Mouse (Mus musculus): ENCODE data around the gene Stk39. TPM values are rescaled to one million over a fixed set of nuclear protein-coding genes. Genes with fewer than 3 reads are reported as not detected.

Stk39 gene
- polyA plus RNA-seq, 1 experiment from 2014 or later: 20.0 TPM

DNA sequence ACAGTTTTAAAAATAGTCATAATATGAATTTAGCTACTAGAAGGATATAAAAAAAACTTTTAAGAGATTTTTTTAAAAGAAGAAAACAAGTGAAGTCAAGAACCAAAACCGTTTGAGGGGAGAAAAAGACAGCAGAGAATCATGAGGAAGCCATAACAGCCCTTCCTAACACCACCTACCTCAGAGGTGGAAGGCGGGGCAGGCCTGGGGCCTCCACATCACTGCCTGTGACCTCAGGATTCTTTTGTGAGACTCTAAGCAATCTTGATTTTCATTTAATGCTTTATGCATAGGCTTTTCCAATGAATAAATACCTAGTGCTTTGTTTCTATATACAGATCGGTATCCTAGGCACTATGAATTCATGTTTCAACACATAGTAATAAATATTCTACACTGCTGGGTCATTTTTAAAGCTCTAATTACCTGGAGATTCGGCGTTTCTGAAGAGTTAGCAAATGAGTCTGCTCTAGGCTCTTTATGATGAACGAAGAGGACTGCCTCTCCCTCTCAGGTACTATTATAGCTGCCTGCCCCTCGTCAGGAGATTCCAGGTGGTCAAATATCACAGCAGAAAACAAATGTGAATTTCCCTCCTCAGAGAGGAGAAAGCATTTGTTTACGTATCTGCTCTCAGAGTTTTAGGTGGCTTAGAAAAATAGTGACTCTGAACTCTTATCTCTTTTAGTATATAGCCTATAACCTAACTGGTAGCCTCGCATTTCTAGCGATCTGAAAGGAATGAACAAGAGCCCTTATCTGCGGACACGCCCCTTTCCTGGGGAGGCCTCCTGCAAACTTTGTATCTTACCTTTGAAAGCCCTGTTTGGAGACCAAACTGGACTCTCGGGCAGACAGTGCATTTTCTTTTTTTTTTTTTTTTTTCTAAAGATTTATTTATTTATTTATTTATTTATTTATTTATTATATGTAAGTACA, 78.2 kb downstream of the Stk39 start:
- 76% methylated on average over 13 of the region's 13 CpGs for WGBS
- no peak for ATAC-seq (replicated peaks; ENCODE audit: low FRiP score)
- Histone ChIP-seq H3K27me3 (no peaks in the 10 kb centered on the region), H3K4me3 (replicated peaks) (no peak overlapping the region), H3K36me3 (peaks cover 23% of the 10 kb centered on the region), H3K9me3 (replicated peaks) (no peaks in the 10 kb centered on the region), H3K4me2 (no peak overlapping the region), H3K9ac (no peak overlapping the region), H3K27ac (no peak overlapping the region), H3K4me1 (0 out of 2 replicates have a peak, but pooled peaks cover 1% of the 10 kb centered on the region)

DNA sequence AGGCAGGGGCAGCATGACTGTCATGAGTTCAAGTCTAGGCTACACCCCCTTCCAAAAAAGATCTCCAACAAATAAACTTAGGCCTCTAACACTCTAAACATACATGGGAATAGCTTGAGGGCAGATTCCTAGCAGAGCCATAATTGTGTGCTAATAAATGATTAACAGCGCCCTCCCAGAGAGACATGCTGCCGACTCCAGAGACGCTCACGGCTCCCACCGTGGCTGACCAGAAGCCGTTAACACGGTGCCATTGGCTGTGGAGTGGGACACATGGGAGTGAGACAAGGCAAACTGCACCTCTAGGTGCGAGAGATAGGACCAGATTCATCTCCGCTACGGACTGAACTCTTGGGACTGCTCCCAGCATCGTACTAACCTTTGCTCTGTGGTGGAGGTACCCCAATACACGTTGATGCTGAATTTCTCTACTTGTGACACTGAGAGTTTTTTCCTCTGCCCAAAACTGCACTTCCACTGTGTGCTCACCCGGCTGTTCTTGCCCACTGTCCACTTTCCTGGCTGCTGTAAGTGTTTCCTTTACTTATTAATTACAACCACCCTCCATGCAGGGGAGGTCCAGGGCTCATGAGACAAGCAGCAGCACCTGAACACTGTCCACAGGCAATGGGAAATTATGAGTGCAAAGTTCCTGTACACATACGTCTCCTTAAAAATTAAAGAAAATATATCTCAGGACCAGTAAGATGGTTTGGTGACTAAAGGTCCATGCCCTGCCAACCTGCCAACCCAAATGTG, 84.1 kb downstream of the Stk39 start:
- H3K4me2 ChIP-seq: peak overlapping the region; percentile 12; the same call in 1 of the 2 replicates

DNA sequence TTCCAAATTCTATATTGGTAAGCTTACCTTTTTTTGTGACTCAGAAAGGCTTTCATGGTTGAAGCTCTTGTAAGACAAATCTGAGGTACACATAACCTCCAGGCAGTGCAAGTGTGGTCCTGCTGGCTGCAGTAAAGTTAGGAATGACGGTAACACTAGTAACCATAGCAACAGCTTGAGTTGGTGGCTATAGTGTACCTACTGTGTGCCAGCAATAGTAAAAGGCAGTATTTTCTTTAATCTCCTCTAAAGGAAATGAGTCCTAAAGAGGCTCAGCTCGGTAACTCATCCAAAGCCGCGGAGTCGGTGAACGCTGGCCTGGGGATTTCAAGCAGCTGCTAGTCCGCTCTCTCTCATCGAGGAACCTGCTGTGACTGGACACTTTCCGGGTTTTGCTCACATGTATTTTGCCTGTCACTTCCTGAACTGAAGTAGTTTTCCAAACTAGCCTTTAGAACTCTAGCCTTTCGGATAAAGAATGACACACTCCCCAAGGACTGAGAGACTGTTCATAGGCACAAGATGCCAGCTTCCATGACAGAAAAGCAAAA, 85.7 kb downstream of the Stk39 start:
- peaks cover 16% of the 10 kb centered on the region; the same call in 1 of the 2 replicates for H3K36me3 ChIP-seq
- no peak for ATAC-seq (replicated peaks; ENCODE audit: low FRiP score)
- H3K4me2 ChIP-seq: no peak overlapping the region
- H3K27me3 ChIP-seq: no peaks in the 10 kb centered on the region
- 60% methylated on average over 10 of the region's 10 CpGs for WGBS
- peaks cover 54% of the 10 kb centered on the region for H3K4me1 ChIP-seq
- no peak overlapping the region for H3K9ac ChIP-seq
- no peaks in the 10 kb centered on the region for H3K9me3 ChIP-seq (replicated peaks)
- H3K4me3 ChIP-seq (replicated peaks): no peak overlapping the region
- peak overlapping the region; percentile 42; the same call in 1 of the 2 replicates for H3K27ac ChIP-seq

More for the DNA sequence above, 84.1 kb downstream of the Stk39 start:
- H3K27ac ChIP-seq: peak overlapping the region; percentile 76
- no peak overlapping the region for H3K4me3 ChIP-seq (replicated peaks)
- H3K9me3 ChIP-seq (replicated peaks): no peaks in the 10 kb centered on the region
- no peak overlapping the region for H3K9ac ChIP-seq
- peaks cover 16% of the 10 kb centered on the region for H3K36me3 ChIP-seq
- ATAC-seq (replicated peaks; ENCODE audit: low FRiP score): peak; percentile 68
- H3K27me3 ChIP-seq: no peaks in the 10 kb centered on the region
- WGBS: 68% methylated on average over 14 of the region's 14 CpGs
- H3K4me1 ChIP-seq: peaks cover 38% of the 10 kb centered on the region

DNA sequence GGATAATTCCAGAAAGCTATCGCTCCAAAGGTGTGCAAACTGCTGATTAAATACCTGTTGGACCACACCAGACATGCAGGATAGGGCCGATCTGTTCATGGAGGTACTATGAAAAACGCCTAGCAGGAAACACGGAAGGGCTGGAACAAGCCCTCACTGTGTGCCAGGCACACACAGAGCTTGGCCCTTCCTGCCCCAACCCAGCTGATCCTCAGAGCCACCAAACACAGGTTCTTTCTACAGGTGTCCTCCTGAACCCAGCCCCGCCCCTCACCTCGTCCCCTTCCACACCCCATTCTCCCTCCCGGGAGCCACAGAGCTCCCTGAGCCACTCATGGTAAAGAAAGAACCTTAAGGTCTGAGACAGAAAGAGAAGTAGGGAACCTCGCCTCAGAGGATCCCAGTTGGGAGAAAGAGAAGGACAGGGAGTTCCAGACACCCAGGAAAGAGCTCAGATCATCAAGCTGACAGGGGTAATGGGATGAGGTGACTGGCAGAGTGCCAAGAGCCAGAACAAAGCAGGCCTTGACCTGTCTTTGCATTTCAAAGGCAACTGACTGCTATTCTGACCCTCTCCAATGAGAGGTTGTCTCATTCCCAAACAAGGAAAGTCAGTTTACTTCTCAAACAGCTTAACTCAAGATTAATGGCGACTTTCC, 86.3 kb downstream of the Stk39 start:
- Histone ChIP-seq H3K4me1 (peaks cover 59% of the 10 kb centered on the region), H3K36me3 (peaks cover 13% of the 10 kb centered on the region; the same call in 1 of the 2 replicates), H3K9me3 (replicated peaks) (no peaks in the 10 kb centered on the region), H3K27me3 (no peaks in the 10 kb centered on the region), H3K27ac (no peak overlapping the region), H3K4me2 (no peak overlapping the region), H3K9ac (no peak overlapping the region), H3K4me3 (replicated peaks) (no peak overlapping the region)
- ATAC-seq (replicated peaks; ENCODE audit: low FRiP score): no peak
- WGBS: 77% methylated on average over 9 of the region's 9 CpGs

DNA sequence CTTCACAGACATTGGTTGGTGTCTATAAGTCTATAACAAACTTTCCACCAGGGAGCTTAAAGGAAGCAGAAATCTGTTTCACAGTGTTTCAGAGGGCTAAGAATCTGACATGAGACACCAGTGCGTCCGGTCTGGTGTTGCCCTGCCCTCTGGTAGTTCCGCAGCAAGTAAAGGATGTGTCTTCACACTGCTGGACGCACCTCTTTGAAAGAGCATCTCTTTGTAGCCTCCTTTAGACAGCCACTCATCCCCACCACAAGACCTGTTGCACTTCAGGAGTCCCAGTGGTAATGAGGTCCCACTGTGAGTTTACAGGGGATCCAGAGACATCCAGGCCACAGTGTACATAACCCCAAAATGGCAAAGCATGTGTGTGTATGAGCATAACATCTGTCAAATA, 88.1 kb downstream of the Stk39 start:
- Histone ChIP-seq H3K4me1 (peaks cover 75% of the 10 kb centered on the region), H3K27ac (no peak overlapping the region)

DNA sequence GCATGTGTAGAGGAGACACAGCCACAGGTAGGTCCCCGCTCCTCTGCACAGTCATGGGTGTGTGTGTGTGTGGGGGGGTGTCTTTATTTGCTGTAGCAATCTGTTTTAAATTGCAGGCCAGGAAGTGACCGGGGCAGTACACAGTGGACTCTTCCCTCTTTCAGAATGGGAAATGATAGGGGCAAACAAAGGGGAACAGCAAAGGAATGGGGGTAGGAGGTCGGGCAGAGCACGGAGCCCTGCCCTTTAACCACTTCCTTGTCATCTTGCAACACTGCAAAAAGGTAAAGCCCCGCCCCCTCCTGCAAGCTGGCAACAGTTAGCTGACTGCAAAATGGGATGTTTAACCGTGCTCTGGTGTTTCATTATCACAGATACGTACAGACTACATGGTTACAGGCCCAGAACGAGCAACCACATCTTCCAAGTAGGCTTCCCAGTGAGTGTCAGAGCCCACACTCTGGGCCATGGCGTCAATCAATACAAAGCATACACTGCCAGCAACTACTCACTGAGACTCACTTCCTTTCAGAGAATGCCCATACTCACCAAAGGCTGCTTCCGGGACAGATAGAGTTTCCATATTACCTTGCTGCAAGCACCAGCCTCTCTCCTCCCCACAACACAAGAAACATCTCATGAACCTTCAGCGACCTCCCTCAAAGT, 89.5 kb downstream of the Stk39 start:
- WGBS: 63% methylated on average over 11 of the region's 11 CpGs
- Histone ChIP-seq H3K9me3 (replicated peaks) (no peaks in the 10 kb centered on the region), H3K4me2 (no peak overlapping the region), H3K27ac (peak overlapping the region; percentile 60), H3K9ac (no peak overlapping the region), H3K27me3 (no peaks in the 10 kb centered on the region), H3K36me3 (0 out of 2 replicates have a peak, but pooled peaks cover 4% of the 10 kb centered on the region), H3K4me3 (replicated peaks) (no peak overlapping the region), H3K4me1 (peaks cover 73% of the 10 kb centered on the region)
- no peak for ATAC-seq (replicated peaks; ENCODE audit: low FRiP score)

More for the DNA sequence above, 88.1 kb downstream of the Stk39 start:
- H3K36me3 ChIP-seq: 0 out of 2 replicates have a peak, but pooled peaks cover 4% of the 10 kb centered on the region
- no peak overlapping the region for H3K4me2 ChIP-seq
- H3K9me3 ChIP-seq (replicated peaks): no peaks in the 10 kb centered on the region
- H3K9ac ChIP-seq: no peak overlapping the region
- 79% methylated on average over 4 of the region's 4 CpGs for whole genome bisulfite sequencing
- H3K4me3 ChIP-seq (replicated peaks): no peak overlapping the region
- ATAC-seq (replicated peaks; ENCODE audit: low FRiP score): no peak
- H3K27me3 ChIP-seq: no peaks in the 10 kb centered on the region

DNA sequence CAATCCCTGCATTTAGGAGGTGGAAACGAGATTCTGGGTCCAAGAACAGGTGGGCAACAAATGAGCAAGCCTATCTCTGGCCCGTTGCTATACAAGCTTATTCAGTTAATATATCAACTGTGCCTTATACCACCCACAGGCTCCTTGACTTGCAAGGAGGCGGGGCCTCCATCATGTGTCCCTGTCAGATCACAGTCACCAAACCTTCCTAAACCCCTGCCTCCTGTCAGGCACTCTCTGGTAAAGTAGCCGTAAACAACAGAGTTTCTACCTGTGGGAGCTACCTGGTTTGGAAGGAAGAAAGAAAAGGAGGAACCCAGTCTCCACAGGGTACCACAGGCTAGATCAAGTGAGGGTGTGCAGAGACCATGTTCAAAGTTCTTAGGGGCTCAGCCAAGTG, 90.2 kb downstream of the Stk39 start:
- Histone ChIP-seq H3K4me3 (replicated peaks) (no peak overlapping the region), H3K4me1 (peaks cover 78% of the 10 kb centered on the region), H3K9me3 (replicated peaks) (no peaks in the 10 kb centered on the region), H3K27me3 (no peaks in the 10 kb centered on the region), H3K4me2 (no peak overlapping the region), H3K27ac (peak overlapping the region; percentile 60), H3K9ac (no peak overlapping the region), H3K36me3 (no peaks in the 10 kb centered on the region)
- WGBS: 63% methylated on average over 4 of the region's 4 CpGs
- peak; percentile 30; the same call in 1 of the 2 replicates for ATAC-seq (replicated peaks; ENCODE audit: low FRiP score)

DNA sequence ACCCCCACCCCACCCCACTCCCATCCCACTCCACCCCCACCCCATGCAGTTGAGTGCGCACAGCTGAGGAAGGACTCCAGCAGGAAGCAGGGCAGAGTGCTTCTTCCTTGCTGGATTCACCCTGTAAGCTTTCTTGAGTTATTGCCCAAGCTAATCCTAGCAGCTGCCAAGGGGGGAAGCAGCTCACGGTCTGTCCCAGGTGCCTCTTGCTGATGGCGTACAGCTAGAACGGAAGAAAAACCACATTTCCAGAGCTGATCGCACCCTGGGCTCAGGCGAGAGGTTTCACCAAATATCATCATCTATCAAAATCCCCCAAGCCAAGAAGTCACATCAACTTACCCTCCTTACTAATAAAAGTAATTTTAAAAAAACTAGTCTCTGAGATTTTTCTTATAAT, 90.9 kb downstream of the Stk39 start:
- Histone ChIP-seq H3K27me3 (no peaks in the 10 kb centered on the region), H3K27ac (peak overlapping the region; percentile 67; the same call in 1 of the 2 replicates), H3K9me3 (replicated peaks) (no peaks in the 10 kb centered on the region), H3K4me3 (replicated peaks) (no peak overlapping the region), H3K4me1 (peaks cover 77% of the 10 kb centered on the region), H3K9ac (no peak overlapping the region), H3K4me2 (no peak overlapping the region), H3K36me3 (no peaks in the 10 kb centered on the region)
- WGBS: 46% methylated on average over 6 of the region's 6 CpGs
- no peak for ATAC-seq (replicated peaks; ENCODE audit: low FRiP score)

DNA sequence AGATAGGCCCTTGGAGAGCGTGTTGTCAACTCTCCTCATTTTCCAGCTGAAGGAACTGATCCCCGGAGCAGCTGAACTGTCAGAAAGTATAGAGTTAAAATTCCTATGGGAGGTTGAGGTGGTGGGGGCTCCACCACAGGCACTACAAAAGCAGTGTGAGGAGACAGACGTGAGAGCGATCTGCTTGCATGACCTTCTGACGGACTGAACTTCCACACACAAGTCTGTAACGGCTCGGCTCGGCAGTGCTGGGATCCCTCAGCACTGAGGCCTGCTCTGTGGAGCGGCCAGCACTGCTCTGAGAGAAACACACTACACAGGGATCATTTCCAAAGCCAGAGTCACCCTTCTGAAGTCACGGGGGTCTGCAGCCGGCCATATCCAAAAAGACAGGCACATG, 92.4 kb downstream of the Stk39 start:
- Histone ChIP-seq H3K4me1 (peaks cover 71% of the 10 kb centered on the region), H3K9me3 (replicated peaks) (no peaks in the 10 kb centered on the region), H3K4me3 (replicated peaks) (no peak overlapping the region), H3K4me2 (no peak overlapping the region), H3K27me3 (no peaks in the 10 kb centered on the region), H3K36me3 (no peaks in the 10 kb centered on the region), H3K27ac (peak overlapping the region; percentile 59), H3K9ac (no peak overlapping the region)
- 29% methylated on average over 11 of the region's 11 CpGs for WGBS
- no peak for ATAC-seq (replicated peaks; ENCODE audit: low FRiP score)

DNA sequence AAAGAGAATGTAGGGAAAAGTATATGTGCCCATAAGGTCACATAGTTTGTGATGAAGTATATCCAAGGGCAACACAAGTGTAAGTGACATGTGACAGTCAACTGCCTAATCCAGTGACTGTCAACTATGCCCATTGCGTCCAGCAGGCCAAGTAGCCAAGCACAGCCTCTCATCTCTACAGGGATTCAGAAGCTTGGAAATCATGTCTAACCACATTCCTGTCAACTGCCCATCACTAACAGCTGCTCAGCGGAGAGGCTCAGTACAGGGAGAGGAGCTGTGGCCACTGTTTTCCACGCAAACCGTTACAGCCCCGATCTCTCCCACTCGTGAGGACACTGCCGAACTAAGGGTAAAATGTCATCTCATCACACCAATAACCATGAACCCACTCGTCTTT, 93.7 kb downstream of the Stk39 start:
- H3K9ac ChIP-seq: no peak overlapping the region
- WGBS: 86% methylated on average over 8 of the region's 8 CpGs
- H3K27me3 ChIP-seq: no peaks in the 10 kb centered on the region
- no peak overlapping the region for H3K27ac ChIP-seq
- no peak overlapping the region for H3K4me2 ChIP-seq
- no peaks in the 10 kb centered on the region for H3K36me3 ChIP-seq
- H3K4me3 ChIP-seq (replicated peaks): no peak overlapping the region
- ATAC-seq (replicated peaks; ENCODE audit: low FRiP score): no peak
- H3K9me3 ChIP-seq (replicated peaks): no peaks in the 10 kb centered on the region
- peaks cover 67% of the 10 kb centered on the region for H3K4me1 ChIP-seq

DNA sequence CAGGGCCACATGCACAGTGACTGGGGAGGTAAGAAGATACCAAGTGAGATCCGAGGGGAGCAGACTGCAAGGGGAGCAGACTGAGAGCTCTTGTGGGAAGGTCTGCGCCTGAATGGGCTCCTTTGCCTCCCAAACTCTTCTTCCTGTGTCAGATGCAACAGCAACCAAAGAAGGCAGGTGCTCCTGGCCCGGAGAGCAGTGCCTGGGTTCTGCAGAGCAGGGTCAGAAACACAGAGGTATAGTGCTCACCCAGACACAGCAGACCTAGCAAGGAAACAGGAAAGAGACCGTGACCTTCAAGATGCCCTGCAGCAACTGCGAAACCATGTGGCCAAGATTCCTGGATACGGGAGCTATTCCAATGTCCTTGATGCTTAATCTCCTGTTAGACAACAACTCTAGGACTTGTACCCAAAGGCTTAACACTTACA, 94.8 kb downstream of the Stk39 start:
- ATAC-seq (replicated peaks; ENCODE audit: low FRiP score): no peak
- no peaks in the 10 kb centered on the region for H3K27me3 ChIP-seq
- H3K4me1 ChIP-seq: peaks cover 57% of the 10 kb centered on the region
- no peak overlapping the region for H3K4me3 ChIP-seq (replicated peaks)
- no peaks in the 10 kb centered on the region for H3K9me3 ChIP-seq (replicated peaks)
- H3K4me2 ChIP-seq: no peak overlapping the region
- 65% methylated on average over 6 of the region's 6 CpGs for WGBS
- no peaks in the 10 kb centered on the region for H3K36me3 ChIP-seq
- H3K27ac ChIP-seq: peak overlapping the region; percentile 30; the same call in 1 of the 2 replicates
- no peak overlapping the region for H3K9ac ChIP-seq
